Mouse (Mus musculus): ENCODE data around the gene Cd180.
A peak's percentile ranks its signal among the peaks of the same experiment; 100 is the strongest.

The Cd180 gene

GRCm38 (mm10) chr13:102744481-102745269 is 51.3 kb downstream of the Cd180 start:
- peak; percentile 66 for DNase-seq

- DNase-seq = no peak
Observed at GRCm38 (mm10) chr13:102745270-102745600, 51.9 kb downstream of the Cd180 start.

DNA sequence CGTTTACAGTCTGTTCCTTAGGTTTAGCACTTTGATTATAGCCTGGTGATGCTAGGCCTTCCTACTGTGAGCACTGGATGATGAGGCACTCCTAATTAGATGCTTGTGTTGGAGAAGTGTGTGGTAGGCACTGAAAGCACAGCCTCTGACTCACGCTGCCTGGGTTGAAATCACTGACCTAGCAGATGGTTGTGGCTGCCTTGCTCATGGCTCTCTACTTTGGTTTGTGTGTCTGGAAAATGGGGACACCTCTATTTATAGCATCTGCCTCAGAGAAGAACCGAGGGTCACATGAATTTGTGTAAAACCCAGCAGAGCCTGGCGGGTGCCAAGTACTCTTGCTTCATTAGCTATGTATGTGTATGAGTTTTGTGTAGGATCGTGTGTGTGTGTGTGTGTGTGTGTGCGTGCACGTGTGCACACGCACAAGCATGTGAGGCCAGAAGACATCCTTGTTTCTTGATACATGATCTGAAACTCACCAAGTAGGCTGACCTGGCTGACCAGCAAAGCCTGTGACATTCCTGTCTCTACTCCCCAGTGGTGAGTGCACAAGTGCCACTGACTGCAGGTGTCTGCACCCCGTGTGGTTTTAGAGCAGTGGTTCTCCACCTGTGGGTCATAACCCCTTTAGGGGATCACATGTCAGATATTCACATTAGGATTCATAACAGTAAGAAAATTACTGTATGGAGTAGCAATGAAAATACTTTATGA is 52.4 kb downstream of the Cd180 start:
- DNase-seq = no peak

GRCm38 (mm10) chr13:102746803-102747561 is 53.6 kb downstream of the Cd180 start:
- DNase-seq = no peak

GRCm38 (mm10) chr13:102749194-102749593 is 55.8 kb downstream of the Cd180 start:
- no peak for DNase-seq

DNA sequence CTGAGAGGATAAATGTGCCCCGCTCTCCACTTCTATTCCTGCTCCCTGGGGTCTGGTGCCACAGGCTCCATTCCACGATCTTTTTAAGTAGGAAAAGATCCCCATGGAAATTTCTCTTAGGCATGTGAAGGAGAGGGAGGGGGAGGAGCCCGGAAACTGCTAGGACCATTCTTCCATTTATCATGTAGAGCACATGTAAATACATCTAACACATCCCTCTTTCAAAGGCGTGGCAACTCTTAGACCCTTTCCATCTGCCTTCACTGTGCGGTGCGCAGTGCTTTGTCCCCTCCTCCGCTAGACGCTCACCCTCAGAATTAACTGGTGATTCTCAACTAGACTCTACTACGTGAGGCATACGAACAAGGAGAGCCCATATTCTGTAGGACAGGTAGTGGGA is 56.5 kb downstream of the Cd180 start:
- no peak for DNase-seq

DNA sequence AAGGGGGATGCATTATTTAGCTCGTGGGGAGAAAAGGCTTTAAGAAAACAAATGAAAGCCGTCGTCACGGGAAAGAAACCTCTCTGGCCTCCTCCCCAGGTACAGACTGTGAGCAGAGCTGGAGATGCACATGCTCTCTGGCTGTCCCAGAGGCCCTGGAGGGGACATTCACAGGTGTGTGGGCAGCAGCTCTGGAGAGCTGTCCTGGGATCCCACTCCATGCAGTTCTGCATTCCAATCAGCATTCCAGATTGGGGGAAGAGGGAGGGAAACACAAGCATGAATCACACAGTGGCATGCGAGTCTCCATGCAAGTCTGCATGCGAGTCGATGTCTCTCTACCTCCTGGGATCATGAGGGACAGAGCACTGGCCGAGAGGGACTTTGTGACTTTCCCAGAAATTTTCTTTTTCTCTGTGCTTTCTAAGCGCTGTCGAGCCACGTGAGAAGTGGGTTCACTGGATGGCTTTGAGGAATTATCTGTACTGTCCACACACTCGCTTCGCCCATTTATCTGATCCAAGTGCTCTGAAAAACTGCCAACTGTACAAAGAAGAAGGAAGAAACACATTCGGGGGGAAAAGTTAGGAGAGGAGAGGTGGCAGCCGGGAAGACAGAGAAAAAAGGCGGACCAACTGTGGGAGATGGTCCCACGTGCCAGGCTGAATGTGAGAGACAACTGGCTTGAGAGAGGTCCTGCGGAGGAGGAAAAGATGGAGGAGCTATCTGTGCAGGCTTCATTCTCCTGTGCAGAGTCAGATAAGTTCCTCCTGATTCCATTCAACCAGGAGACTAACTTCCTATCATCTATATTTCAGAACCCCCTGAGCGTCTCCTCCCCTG is 60.6 kb downstream of the Cd180 start:
- no peak for DNase-seq

GRCm38 (mm10) chr13:102755124-102755523 is 61.8 kb downstream of the Cd180 start:
- no peak for DNase-seq

DNA sequence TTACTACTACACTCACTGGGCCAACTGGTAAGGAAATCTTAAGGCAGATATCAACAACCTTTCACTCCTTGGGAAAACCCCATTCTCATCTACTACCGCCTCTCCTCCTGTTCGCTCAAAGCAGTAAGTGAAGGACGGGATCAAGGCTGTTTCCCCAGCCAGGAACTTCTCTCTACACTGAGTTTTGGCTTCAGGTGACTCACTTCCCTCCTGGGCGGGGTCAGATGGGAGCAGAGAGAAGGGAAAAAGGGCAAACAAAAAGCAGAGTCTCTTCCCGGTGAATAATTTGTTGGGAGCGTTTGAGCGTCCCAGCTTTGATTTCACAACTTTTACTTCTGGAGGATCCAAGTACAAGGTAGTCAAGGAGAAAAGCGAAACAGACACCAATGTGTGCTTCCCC is 62.7 kb downstream of the Cd180 start:
- no peak for DNase-seq

DNA sequence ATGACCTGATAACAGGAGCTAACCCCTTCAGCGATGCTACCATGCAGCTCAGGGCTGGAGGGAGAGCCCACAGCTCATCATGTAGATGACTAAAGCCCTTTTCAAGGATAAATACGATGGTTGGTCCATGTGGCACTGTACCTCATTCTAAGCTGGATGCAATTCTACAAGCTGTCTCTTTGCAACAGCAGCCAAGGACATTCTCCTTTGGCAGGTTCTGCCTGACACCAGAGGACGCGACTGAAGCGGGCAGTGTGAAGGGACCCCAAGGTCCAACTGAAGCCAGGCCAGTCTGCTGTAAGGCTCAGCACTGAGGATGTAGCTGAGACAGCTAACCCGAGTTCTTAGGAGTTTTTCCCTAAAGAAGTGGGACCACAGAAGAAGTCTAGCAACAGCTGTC is 64.7 kb downstream of the Cd180 start:
- DNase-seq = no peak

DNA sequence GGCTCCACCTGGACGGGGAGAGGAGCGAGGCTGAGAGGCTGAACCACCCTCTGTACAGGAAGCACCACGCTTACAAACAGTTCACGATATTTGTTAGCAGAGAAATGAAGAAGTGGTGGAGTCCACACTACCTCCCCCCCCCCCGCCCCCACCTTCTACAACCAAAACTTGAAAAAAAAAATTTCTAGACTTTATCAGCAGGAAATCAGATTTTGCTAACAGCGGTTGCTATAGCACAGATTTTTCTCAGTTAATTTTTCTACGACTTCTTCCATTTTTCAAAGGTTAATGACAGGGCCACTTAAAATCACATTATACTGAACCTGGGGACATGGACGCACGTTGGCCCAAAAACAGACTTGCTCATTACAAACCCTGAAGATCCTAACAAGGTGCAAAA is 68.1 kb downstream of the Cd180 start:
- DNase-seq = no peak

GRCm38 (mm10) chr13:102762203-102762602 is 68.8 kb downstream of the Cd180 start:
- no peak for DNase-seq

DNA sequence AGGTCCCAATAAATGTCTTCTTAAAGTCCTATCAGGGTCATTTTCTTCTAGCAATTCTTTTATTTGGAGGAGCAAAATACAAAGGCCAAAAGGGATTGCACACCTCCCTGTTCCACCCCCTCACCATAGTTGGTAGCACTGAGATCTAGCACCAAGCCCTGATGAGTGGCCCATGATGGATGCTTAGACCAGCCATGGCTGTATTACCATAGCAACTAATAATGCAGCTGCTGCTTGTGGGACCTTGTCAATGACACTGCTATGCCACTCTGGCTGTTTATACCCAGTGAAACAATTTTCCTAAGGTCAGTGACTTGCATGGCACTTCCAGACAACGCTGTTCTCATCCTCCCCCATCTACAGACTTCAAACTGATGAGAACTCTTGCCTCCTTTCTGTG is 70.9 kb downstream of the Cd180 start:
- no peak for DNase-seq

- DNase-seq = no peak
Observed at GRCm38 (mm10) chr13:102765216-102765615, 71.9 kb downstream of the Cd180 start.

DNA sequence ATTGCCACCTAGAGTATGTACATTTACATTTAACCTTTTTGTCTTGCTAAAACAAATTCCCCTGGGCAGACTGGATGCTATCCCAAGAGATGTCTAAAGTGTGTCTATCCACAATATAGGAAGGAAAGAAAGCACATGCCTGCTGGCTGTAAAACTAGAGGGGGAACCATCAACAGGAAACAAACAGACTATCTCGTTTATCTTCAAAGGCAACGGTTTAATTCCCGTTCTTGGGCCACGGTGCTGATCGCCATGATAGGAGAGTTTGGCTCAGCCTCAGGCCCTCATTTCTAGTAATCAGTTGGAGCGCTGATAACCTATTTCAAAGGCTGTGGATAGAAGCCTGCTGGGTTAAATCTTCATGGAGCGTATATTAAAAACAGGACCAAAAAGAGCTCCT is 73.8 kb downstream of the Cd180 start:
- no peak for DNase-seq

- no peak for DNase-seq
Observed at GRCm38 (mm10) chr13:102768512-102768911, 75.2 kb downstream of the Cd180 start.

- DNase-seq = peak; percentile 30
Observed at GRCm38 (mm10) chr13:102770194-102770593, 76.8 kb downstream of the Cd180 start.

DNA sequence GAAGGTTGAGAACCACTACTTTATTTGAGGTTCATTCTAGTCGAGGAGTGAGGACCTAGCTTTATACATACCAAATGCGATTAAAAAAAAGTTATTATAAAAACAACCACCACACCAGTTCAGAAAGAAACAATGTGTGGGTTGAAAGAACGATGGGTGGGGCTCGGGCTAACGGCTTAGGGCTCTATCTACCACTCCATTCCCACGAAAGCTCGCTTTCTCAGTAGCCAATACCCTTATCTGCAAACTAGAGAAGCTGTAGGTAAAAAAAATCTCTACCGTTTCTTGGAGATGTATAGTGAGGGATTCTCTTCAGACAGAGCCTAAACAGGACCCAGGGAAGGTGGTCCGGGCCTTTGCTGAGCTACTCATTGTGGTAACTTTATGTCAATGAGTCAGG is 79.8 kb downstream of the Cd180 start:
- no peak for DNase-seq

GRCm38 (mm10) chr13:102774786-102775201 is 81.4 kb downstream of the Cd180 start:
- no peak for DNase-seq

DNA sequence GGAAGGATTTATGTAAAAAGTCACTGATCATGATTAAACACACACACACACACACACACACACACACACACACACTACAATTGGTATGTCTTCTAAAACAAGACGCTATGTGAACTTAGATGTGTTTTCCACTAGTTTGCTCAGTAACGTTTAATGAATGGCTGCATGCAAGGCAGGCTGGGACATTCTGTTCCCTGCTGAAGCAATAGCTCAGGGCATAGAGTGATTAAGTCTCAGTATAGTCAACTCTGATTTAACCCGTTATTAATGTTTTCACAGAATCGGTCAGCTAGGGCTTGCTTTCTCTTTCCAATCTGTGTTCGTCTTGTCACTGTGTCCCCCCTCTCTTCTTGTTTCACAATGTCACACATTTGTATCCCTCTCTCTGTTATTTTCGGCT is 82.1 kb downstream of the Cd180 start:
- peak; percentile 18 for DNase-seq

DNA sequence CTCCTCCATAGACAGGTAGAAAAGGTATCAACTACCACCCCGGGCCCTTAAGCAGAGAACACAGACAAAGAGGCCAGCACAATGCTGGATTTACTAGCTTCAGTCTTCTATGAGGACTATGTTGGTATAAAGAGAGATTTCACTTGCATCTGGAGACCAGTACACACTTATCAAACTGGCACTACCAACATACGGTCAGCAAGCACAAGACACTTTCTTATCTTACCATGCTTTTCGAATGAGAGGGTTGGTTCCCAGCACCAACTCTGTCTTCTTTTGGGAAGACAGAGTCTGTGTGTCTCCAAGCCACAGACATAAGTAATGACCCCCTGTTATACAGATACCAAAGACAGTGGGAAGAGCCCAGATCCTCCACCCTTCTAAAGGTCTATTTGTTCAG is 85.5 kb downstream of the Cd180 start:
- DNase-seq = no peak

DNA sequence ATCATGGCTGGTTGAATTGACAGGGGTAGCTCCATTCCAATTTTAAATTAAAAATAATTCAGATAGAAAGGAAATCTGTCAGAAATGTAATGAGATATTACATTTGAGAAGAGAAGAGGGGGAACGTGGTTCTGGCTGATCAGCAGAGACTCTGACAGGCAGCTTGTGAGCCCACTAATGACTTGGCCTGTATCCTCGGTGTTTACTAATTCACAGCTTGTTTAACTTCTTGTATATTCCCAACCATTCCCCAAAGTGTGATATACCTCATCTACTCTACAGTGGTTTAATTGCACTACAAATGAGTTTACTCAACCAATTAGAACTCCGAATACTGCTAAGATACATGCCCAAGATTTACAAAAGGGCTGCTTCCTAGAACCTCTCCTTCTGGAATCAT is 85.9 kb downstream of the Cd180 start:
- DNase-seq = no peak

All from kidney, adult 18-20 months (tissue).